Mouse (Mus musculus) G1E (cell line): ENCODE results near the gene Xpot. TPM values are rescaled to one million over a fixed set of nuclear protein-coding genes. Genes with fewer than 3 reads are reported as not detected.

ENCODE experiments used
- ATAC-seq: 2 replicates; pipeline ENCODE4 v1.8.0; 2016; ENCODE audit warnings: mild to moderate bottlenecking; ENCODE audit not compliant: insufficient number of reproducible peaks, poor library complexity, low FRiP score, severe bottlenecking; ENCODE audit errors: extremely low read depth
- DNase-seq: peaks from one replicate; pipeline ENCODE4 v3.0.0; 2012; ENCODE audit warnings: low spot score
- H3K27me3 ChIP-seq: 2 replicates; pipeline ENCODE4 v1.6.1; 2012; ENCODE audit warnings: mild to moderate bottlenecking, low read length, inconsistent platforms; ENCODE audit not compliant: insufficient read depth
- H3K36me3 ChIP-seq: replicated peaks from 2 replicates; pipeline ENCODE3; 2012; ENCODE audit warnings: mild to moderate bottlenecking, inconsistent platforms
- H3K4me1 ChIP-seq: 2 replicates; pipeline ENCODE4 v1.6.1; 2012; ENCODE audit warnings: low read depth, low read length, inconsistent platforms, mixed read lengths; ENCODE audit not compliant: insufficient read depth
- H3K4me3 ChIP-seq: 2 replicates; pipeline ENCODE4 v1.5.1; 2012; ENCODE audit warnings: low read depth, mild to moderate bottlenecking, inconsistent platforms, low read length, moderate library complexity, mixed read lengths
- H3K9me3 ChIP-seq: replicated peaks from 2 replicates; pipeline ENCODE4 v1.6.1; 2012; ENCODE audit warnings: inconsistent platforms
- CTCF ChIP-seq: IDR thresholded peaks from 2 replicates; pipeline ENCODE4 v1.5.1; 2012; ENCODE audit warnings: low read depth, low read length, inconsistent platforms, mixed read lengths
- GATA1 ChIP-seq: IDR thresholded peaks from 2 replicates; pipeline ENCODE4 v1.6.1; 2012; ENCODE audit warnings: borderline replicate concordance, low read length, inconsistent platforms, mixed read lengths
- GATA2 ChIP-seq: IDR thresholded peaks from 2 replicates; pipeline ENCODE4 v1.6.1; 2012; ENCODE audit warnings: low read depth, low read length, inconsistent platforms, borderline replicate concordance
- POLR2AphosphoS5 ChIP-seq: IDR thresholded peaks from 2 replicates; pipeline ENCODE4 v1.6.1; 2012; ENCODE audit warnings: low read depth, low read length, inconsistent platforms; ENCODE audit not compliant: insufficient replicate concordance
- TAL1 ChIP-seq: conservative IDR thresholded peaks from 2 replicates; pipeline ENCODE4 v1.6.1; 2012; ENCODE audit warnings: low read depth, low read length, inconsistent platforms, mixed read lengths
- polyA plus RNA-seq: library from polyadenylated mRNA; stranded (reverse); fragments of >175 nt; gene quantifications from 2 replicates; pipeline ENCODE4 v1.2.3, GENCODE M21; 2012
- total RNA-seq, 2 experiments: library from RNA; stranded (forward) in 1 of 2; stranded (reverse) in 1 of 2; fragments of 200-1000 nt in 1 of 2; fragments of >200 nt in 1 of 2; fragmentation: Nextera tagmentation in 1 of 2; gene quantifications; 2 replicates each; pipeline ENCODE4 v1.2.3; 2014 to 2017

The Xpot gene
- total and polyA plus RNA-seq, 3 experiments, result 87.0 to 116 (median 110) TPM

GRCm38 (mm10) chr10:121586675-121587370, 39.3 kb downstream of the Xpot start, which contains the start of gene Tbk1:
Tbk1 (minus strand) TSS chr10:121586787.
- Histone ChIP-seq H3K9me3 (no peaks in the 10 kb centered on the region), H3K36me3 (peaks cover 57% of the 10 kb centered on the region), H3K27me3 (no peaks in the 10 kb centered on the region), H3K4me3 (peak within 1 kb of the TSS; percentile 85), H3K4me1 (peaks cover 50% of the 10 kb centered on the region)
- peak; percentile 36 for ATAC-seq
- TF ChIP-seq GATA1, result no peak
- TF ChIP-seq TAL1, result no peak
- TF ChIP-seq GATA2, result no peak
- no peak for TF ChIP-seq POLR2AphosphoS5
- no peak for TF ChIP-seq CTCF
- DNase-seq, result peak; percentile 95

GRCm38 (mm10) chr10:121585791-121586642, 40.1 kb downstream of the Xpot start:
- Histone ChIP-seq H3K9me3 (no peaks in the 10 kb centered on the region), H3K4me3 (peak overlapping the region; percentile 85), H3K36me3 (peaks cover 57% of the 10 kb centered on the region), H3K27me3 (no peaks in the 10 kb centered on the region), H3K4me1 (peaks cover 51% of the 10 kb centered on the region)
- peak; percentile 35 for DNase-seq
- TF ChIP-seq TAL1, result no peak
- no peak for TF ChIP-seq CTCF
- TF ChIP-seq GATA1, result no peak
- no peak for TF ChIP-seq GATA2
- TF ChIP-seq POLR2AphosphoS5, result no peak
- ATAC-seq, result peak; percentile 54

GRCm38 (mm10) chr10:121585056-121585790, 40.9 kb downstream of the Xpot start:
- ATAC-seq (no peak), DNase-seq (no peak)
- TF ChIP-seq GATA1, result no peak
- TF ChIP-seq TAL1, result no peak
- TF ChIP-seq CTCF, result no peak
- TF ChIP-seq POLR2AphosphoS5, result no peak
- no peak for TF ChIP-seq GATA2
- H3K27me3 ChIP-seq, result no peaks in the 10 kb centered on the region
- H3K4me1 ChIP-seq, result peaks cover 49% of the 10 kb centered on the region
- peak overlapping the region; percentile 85 for H3K4me3 ChIP-seq
- peaks cover 57% of the 10 kb centered on the region for H3K36me3 ChIP-seq
- H3K9me3 ChIP-seq, result peaks cover 4% of the 10 kb centered on the region

GRCm38 (mm10) chr10:121584033-121584432, 42.1 kb downstream of the Xpot start:
- DNase-seq, result no peak
- peaks cover 49% of the 10 kb centered on the region for H3K4me1 ChIP-seq
- peaks cover 56% of the 10 kb centered on the region for H3K36me3 ChIP-seq

GRCm38 (mm10) chr10:121583016-121583415, 43.1 kb downstream of the Xpot start:
- DNase-seq, result no peak
- Histone ChIP-seq H3K36me3 (peaks cover 58% of the 10 kb centered on the region), H3K9me3 (peaks cover 6% of the 10 kb centered on the region)

More at GRCm38 (mm10) chr10:121584033-121584432, 42.1 kb downstream of the Xpot start:
- Histone ChIP-seq H3K9me3 (peaks cover 6% of the 10 kb centered on the region), H3K27me3 (no peaks in the 10 kb centered on the region), H3K4me3 (no peak overlapping the region)
- TF ChIP-seq CTCF (no peak), POLR2AphosphoS5 (no peak), GATA1 (no peak), TAL1 (no peak), GATA2 (no peak)
- ATAC-seq, result no peak

GRCm38 (mm10) chr10:121582287-121582686, 43.8 kb downstream of the Xpot start:
- peaks cover 6% of the 10 kb centered on the region for H3K9me3 ChIP-seq
- H3K36me3 ChIP-seq, result peaks cover 62% of the 10 kb centered on the region

More at GRCm38 (mm10) chr10:121583016-121583415, 43.1 kb downstream of the Xpot start:
- Histone ChIP-seq H3K4me1 (peaks cover 48% of the 10 kb centered on the region), H3K27me3 (no peaks in the 10 kb centered on the region), H3K4me3 (no peak overlapping the region)
- TF ChIP-seq CTCF (no peak), POLR2AphosphoS5 (no peak), TAL1 (no peak)
- no peak for ATAC-seq

More at GRCm38 (mm10) chr10:121582287-121582686, 43.8 kb downstream of the Xpot start:
- H3K27me3 ChIP-seq, result no peaks in the 10 kb centered on the region
- H3K4me3 ChIP-seq, result no peak overlapping the region
- H3K4me1 ChIP-seq, result peaks cover 41% of the 10 kb centered on the region
- DNase-seq (no peak), ATAC-seq (no peak)
- no peak for TF ChIP-seq CTCF
- TF ChIP-seq POLR2AphosphoS5, result no peak
- no peak for TF ChIP-seq TAL1
- no peak for TF ChIP-seq GATA2
- no peak for TF ChIP-seq GATA1
